8 mouse cellular contexts compared by ENCODE assay signal in the genomic region with DNA sequence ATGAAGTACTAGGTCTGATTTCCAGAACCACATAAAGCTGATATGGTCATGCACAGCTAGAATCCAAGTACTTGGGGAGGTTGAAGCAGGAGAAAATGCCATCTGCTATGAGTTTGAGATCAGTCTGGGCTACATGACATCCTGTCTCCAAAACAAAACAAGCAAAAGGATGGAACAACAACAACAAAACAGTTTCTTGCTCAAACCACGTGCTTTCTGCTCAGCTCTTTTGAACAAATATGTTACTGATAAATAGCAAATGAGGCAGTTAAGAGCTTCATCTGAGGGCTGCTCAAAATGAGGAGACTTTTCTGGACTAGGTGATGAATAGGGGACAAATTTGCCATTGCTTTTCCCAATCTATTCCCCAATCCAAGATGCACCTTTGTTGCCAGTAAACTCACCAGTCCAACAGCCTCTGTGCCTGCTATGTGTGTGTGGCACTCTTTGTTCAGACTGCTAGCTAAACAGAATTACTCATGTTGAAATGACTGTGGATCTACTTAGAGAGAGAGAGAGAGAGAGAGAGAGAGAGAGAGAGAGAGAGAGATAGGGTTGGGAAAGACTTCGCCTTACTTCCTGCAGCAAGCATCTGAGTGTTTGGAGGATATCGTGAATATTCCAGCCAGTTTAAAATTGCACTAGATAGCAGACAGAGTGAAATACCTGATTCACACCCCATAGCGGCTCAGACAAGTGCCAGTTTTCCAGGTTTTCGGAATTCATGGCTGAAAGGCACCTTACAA. TPM values are rescaled to one million over a fixed set of nuclear protein-coding genes. Genes with fewer than 3 reads are reported as not detected.
DNase-seq lines count a peak whose midpoint lies in the region; ATAC-seq and TF ChIP-seq lines count a peak whose summit lies in the region.

No protein-coding gene starts in this region.

- ATAC-seq in heart, embryonic 12.5 days (ENCODE audit: insufficient number of reproducible peaks, low FRiP score), result no peak
- no peak for ATAC-seq in forebrain, embryonic 13.5 days
- no peak for ATAC-seq in liver, embryonic 16.5 days (ENCODE audit: low read depth)

- H3K9me3 ChIP-seq in heart, embryonic 12.5 days (replicated peaks), result no peaks in the 10 kb centered on the region
- no peaks in the 10 kb centered on the region for H3K9me3 ChIP-seq in CH12.LX (replicated peaks; ENCODE audit: low read length)
- H3K9me3 ChIP-seq in forebrain, embryonic 13.5 days (replicated peaks), result no peaks in the 10 kb centered on the region
- H3K9me3 ChIP-seq in liver, embryonic 16.5 days (replicated peaks; ENCODE audit: control insufficient read depth, low read length), result no peaks in the 10 kb centered on the region

- H3K4me3 ChIP-seq in heart, embryonic 12.5 days, result peak overlapping the region; percentile 80
- peak overlapping the region; percentile 67 to 85 (median 80) for H3K4me3 ChIP-seq in CH12.LX (replicated peaks in 1 of 3; ENCODE audit: low read depth in 2 of 3, low read length in 2 of 3, poor library complexity in 1 of 3)
- peak overlapping the region; percentile 89 for H3K4me3 ChIP-seq in forebrain, embryonic 13.5 days
- H3K4me3 ChIP-seq in liver, embryonic 16.5 days (ENCODE audit: low read depth, low read length), result peak overlapping the region; percentile 64

- peak overlapping the region; percentile 78 for H3K4me2 ChIP-seq in heart, embryonic 12.5 days
- peak overlapping the region; percentile 88 for H3K4me2 ChIP-seq in CH12.LX (ENCODE audit: insufficient read depth, low read depth, poor library complexity, severe bottlenecking)
- peak overlapping the region; percentile 92 for H3K4me2 ChIP-seq in forebrain, embryonic 13.5 days
- peak overlapping the region; percentile 95 for H3K4me2 ChIP-seq in liver, embryonic 16.5 days (ENCODE audit: low read depth, low read length)

- 0 out of 2 replicates have a peak, but pooled peaks cover 2% of the 10 kb centered on the region for H3K79me2 ChIP-seq in CH12.LX (replicated peaks; ENCODE audit: control insufficient read depth, extremely low read depth, insufficient read depth, poor library complexity, severe bottlenecking)

- WGBS in heart, embryonic 12.5 days, result 13% methylated on average over 5 of the region's 5 CpGs
- WGBS in forebrain, embryonic 13.5 days, result 30% methylated on average over 5 of the region's 5 CpGs
- WGBS in liver, embryonic 16.5 days (ENCODE audit: insufficient replicate concordance), result 10% methylated on average over 5 of the region's 5 CpGs

- peak overlapping the region; percentile 36; the same call in 1 of the 2 replicates for H3K27ac ChIP-seq in heart, embryonic 12.5 days (ENCODE audit: poor library complexity, severe bottlenecking)
- H3K27ac ChIP-seq in CH12.LX (ENCODE audit: insufficient read depth, low read depth), result no peak overlapping the region
- no peak overlapping the region for H3K27ac ChIP-seq in forebrain, embryonic 13.5 days
- H3K27ac ChIP-seq in liver, embryonic 16.5 days (ENCODE audit: low read length), result peak overlapping the region; percentile 74

- dilution Hi-C loops in CH12.LX (cut with MboI; ENCODE audit: extremely low pct_ligation_motif_present, extremely low pct_unique_long_range_greater_than_20kb, low sequenced_read_pairs), result no loop called here

- no peak for TF ChIP-seq CTCF in CH12.LX (conservative IDR thresholded peaks at IDR 0.05 in 1 of 2, IDR thresholded peaks at IDR 0.05 in 1 of 2; ENCODE audit: low read depth in 2 of 2, low read length in 2 of 2)

- TF ChIP-seq POLR2A in CH12.LX (IDR thresholded peaks at IDR 0.05; ENCODE audit: low read depth, low read length), result no peak

- no peak for DNase-seq in heart, postnatal 14 days
- DNase-seq in CH12.LX (ENCODE audit: extremely low read depth), result no peak
- DNase-seq in B cell, adult 2 months, result no peak
- no peak for DNase-seq in layer of hippocampus, adult 8-10 months (ENCODE audit: low spot score in 2 of 2)
- no peak for DNase-seq in kidney, postnatal 10 days

- in situ Hi-C loops in CH12.LX (cut with MboI; ENCODE audit: low pct_ligation_motif_present, low pct_unique_long_range_greater_than_20kb, low sequenced_read_pairs), result no loop called here

- TF ChIP-seq EP300 in CH12.LX (IDR thresholded peaks at IDR 0.05; ENCODE audit: low read length), result no peak

- intact Hi-C loops in heart, postnatal 14 days (cut with DNase I), result loop anchor here (5.0 to 10.0 kb wide), 3 partner anchors 119 to 364 kb away; partner anchors contain the start of genes Snupn and Snx33

- no peak for TF ChIP-seq RAD21 in CH12.LX (IDR thresholded peaks at IDR 0.05; ENCODE audit: low read depth, low read length)

- H3K27me3 ChIP-seq in heart, embryonic 12.5 days (replicated peaks), result no peaks in the 10 kb centered on the region
- H3K27me3 ChIP-seq in CH12.LX (replicated peaks), result no peaks in the 10 kb centered on the region
- no peaks in the 10 kb centered on the region for H3K27me3 ChIP-seq in forebrain, embryonic 13.5 days
- no peaks in the 10 kb centered on the region for H3K27me3 ChIP-seq in liver, embryonic 16.5 days (ENCODE audit: control insufficient read depth, insufficient read depth, low read depth, low read length)

- peak overlapping the region; percentile 84 for H3K9ac ChIP-seq in heart, embryonic 12.5 days
- H3K9ac ChIP-seq in CH12.LX (ENCODE audit: insufficient read depth, low read depth), result peak overlapping the region; percentile 60; the same call in 1 of the 2 replicates
- H3K9ac ChIP-seq in forebrain, embryonic 13.5 days, result peak overlapping the region; percentile 78
- H3K9ac ChIP-seq in liver, embryonic 16.5 days (ENCODE audit: low read depth, low read length), result peak overlapping the region; percentile 84

- peaks cover 23% of the 10 kb centered on the region for H3K4me1 ChIP-seq in heart, embryonic 12.5 days (replicated peaks)
- peaks cover 0 to 16% of the 10 kb centered on the region in 2 experiments; a peak in 3 of 4 replicates for H3K4me1 ChIP-seq in CH12.LX (ENCODE audit: control insufficient read depth in 1 of 2, insufficient read depth in 2 of 2)
- H3K4me1 ChIP-seq in forebrain, embryonic 13.5 days, result peaks cover 22% of the 10 kb centered on the region
- peaks cover 42% of the 10 kb centered on the region for H3K4me1 ChIP-seq in liver, embryonic 16.5 days (ENCODE audit: control insufficient read depth, low read depth, low read length)

- no peaks in the 10 kb centered on the region for H3K36me3 ChIP-seq in heart, embryonic 12.5 days
- peaks cover 0 to 6% of the 10 kb centered on the region in 2 experiments for H3K36me3 ChIP-seq in CH12.LX (replicated peaks in 1 of 2; ENCODE audit: control insufficient read depth in 1 of 2, insufficient read depth in 1 of 2, low read length in 1 of 2)
- H3K36me3 ChIP-seq in forebrain, embryonic 13.5 days (ENCODE audit: poor library complexity, severe bottlenecking), result no peaks in the 10 kb centered on the region
- H3K36me3 ChIP-seq in liver, embryonic 16.5 days (ENCODE audit: control insufficient read depth, insufficient read depth), result no peaks in the 10 kb centered on the region

TF ChIP-seq in CH12.LX, 34 proteins besides CTCF, POLR2A, EP300 and RAD21:
- TF ChIP-seq MAX (IDR thresholded peaks at IDR 0.05; ENCODE audit: low read length) (no peak), USF2 (conservative IDR thresholded peaks at IDR 0.05; ENCODE audit: low read depth, low read length) (no peak), MAFK (IDR thresholded peaks at IDR 0.05; ENCODE audit: insufficient replicate concordance, low read length) (no peak), IRF4 (IDR thresholded peaks at IDR 0.05; ENCODE audit: low read depth, low read length) (no peak), MXI1 (IDR thresholded peaks at IDR 0.05; ENCODE audit: low read depth, low read length) (no peak), NELFE (IDR thresholded peaks at IDR 0.05; ENCODE audit: low read depth, low read length) (no peak), USF1 (IDR thresholded peaks at IDR 0.05; ENCODE audit: low read depth, low read length) (no peak), ZMIZ1 (IDR thresholded peaks at IDR 0.05; ENCODE audit: low read depth, low read length) (no peak), CHD2 (IDR thresholded peaks at IDR 0.05; ENCODE audit: low read length) (no peak), KAT2A (IDR thresholded peaks at IDR 0.05; ENCODE audit: insufficient replicate concordance, low read length) (no peak), TBP (conservative IDR thresholded peaks at IDR 0.05; ENCODE audit: low read depth, low read length) (no peak), BHLHE40 (IDR thresholded peaks at IDR 0.05; ENCODE audit: low read depth, low read length) (no peak)

RNA-seq across cellular contexts. Expression of gene Sin3a, which starts 0.9 kb away (rescaled TPM):
- polyA plus RNA-seq in heart, embryonic 12.5 days (2016; fragmentation: Nextera tagmentation; extraction: Ambion mirVana), result 29.3 and 29.6 TPM in 2 replicates
- 10 to 100 TPM; 37.7 to 40.7 TPM for total RNA-seq in heart, postnatal 14 days (2021)
- 26.4 and 28.7 TPM in 2 replicates for total RNA-seq in CH12.LX (2012; rRNA removed)
- total RNA-seq in CH12.LX (2014; rRNA removed), result 17.7 and 23.0 TPM in 2 replicates
- 32.1 and 32.4 TPM in 2 replicates for polyA plus RNA-seq in CH12.LX (2012; ENCODE audit: insufficient read length, low read depth)
- polyA plus RNA-seq in forebrain, embryonic 13.5 days (2015; fragmentation: Nextera tagmentation; extraction: Ambion mirVana), result 33.8 and 43.9 TPM in 2 replicates
- 13.4 and 14.5 TPM in 2 replicates for polyA plus RNA-seq in liver, embryonic 16.5 days (2015; fragmentation: Nextera tagmentation; extraction: Ambion mirVana)
- total RNA-seq in layer of hippocampus, adult 8-10 months (2022), result 10 to 100 TPM; 26.9 to 48.2 (median 41.3) TPM

RNA-seq across cellular contexts. Expression of gene Man2c1, which starts 59.5 kb away (rescaled TPM):
- polyA plus RNA-seq in heart, embryonic 12.5 days (2016; fragmentation: Nextera tagmentation; extraction: Ambion mirVana), result 57.1 and 59.6 TPM in 2 replicates
- 10 to 100 TPM; 52.2 to 62.1 TPM for total RNA-seq in heart, postnatal 14 days (2021)
- total RNA-seq in CH12.LX (2012; rRNA removed), result 57.8 and 59.2 TPM in 2 replicates
- total RNA-seq in CH12.LX (2014; rRNA removed), result 50.4 and 58.9 TPM in 2 replicates
- polyA plus RNA-seq in CH12.LX (2012; ENCODE audit: insufficient read length, low read depth), result 60.3 and 74.7 TPM in 2 replicates
- polyA plus RNA-seq in forebrain, embryonic 13.5 days (2015; fragmentation: Nextera tagmentation; extraction: Ambion mirVana), result 51.6 and 54.3 TPM in 2 replicates
- 18.6 and 21.2 TPM in 2 replicates for polyA plus RNA-seq in liver, embryonic 16.5 days (2015; fragmentation: Nextera tagmentation; extraction: Ambion mirVana)
- 100 to 1,000 TPM; 153 to 212 (median 175) TPM for total RNA-seq in layer of hippocampus, adult 8-10 months (2022)

Comparison
In these comparisons a context has a peak if more than half of its experiments do, and no peak if none do; other contexts are left out.
1. H3K27ac ChIP-seq: peak in heart, embryonic 12.5 days (single experiment) and liver, embryonic 16.5 days (single experiment); none in CH12.LX (single experiment) and forebrain, embryonic 13.5 days (single experiment).
2. Peak in every context shown above with its lines, with median percentiles within 50 percentile points of each other: H3K4me2 ChIP-seq, H3K4me3 ChIP-seq and H3K9ac ChIP-seq.